Mouse (Mus musculus): ENCODE measurements around the gene Bicc1.

The Bicc1 gene

DNA sequence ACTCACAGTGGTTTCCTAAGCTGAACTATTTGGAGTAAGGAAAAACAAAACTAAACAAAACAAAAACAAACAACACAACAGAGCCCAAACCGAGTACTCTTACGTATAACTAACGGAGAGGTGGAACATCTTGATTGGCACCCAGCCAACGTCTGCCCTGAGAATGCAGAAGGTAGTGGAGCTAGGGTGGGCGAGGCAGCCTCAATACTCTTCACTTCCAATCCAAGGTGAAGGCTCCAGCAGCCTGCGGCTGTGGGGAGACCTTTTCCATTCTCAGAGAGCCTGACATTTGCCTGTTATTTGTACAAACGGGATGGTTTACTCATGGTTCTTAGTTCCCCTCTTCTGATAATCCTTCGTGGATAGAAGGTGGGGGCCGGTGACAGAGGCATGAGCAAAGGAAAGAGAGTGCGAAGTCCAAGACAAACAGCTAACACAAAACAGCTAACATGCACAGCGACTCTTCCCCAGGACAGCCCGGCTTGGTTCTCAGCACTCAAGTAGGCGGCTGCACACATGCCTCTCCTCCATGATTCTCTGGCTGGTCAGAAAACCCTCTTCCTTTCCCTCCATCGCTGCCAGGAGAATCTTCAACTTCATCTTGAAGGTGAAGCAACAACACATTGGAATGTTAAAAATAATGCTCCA lies 39.3 kb downstream of the Bicc1 start:
- DNase-seq: no peak

DNA sequence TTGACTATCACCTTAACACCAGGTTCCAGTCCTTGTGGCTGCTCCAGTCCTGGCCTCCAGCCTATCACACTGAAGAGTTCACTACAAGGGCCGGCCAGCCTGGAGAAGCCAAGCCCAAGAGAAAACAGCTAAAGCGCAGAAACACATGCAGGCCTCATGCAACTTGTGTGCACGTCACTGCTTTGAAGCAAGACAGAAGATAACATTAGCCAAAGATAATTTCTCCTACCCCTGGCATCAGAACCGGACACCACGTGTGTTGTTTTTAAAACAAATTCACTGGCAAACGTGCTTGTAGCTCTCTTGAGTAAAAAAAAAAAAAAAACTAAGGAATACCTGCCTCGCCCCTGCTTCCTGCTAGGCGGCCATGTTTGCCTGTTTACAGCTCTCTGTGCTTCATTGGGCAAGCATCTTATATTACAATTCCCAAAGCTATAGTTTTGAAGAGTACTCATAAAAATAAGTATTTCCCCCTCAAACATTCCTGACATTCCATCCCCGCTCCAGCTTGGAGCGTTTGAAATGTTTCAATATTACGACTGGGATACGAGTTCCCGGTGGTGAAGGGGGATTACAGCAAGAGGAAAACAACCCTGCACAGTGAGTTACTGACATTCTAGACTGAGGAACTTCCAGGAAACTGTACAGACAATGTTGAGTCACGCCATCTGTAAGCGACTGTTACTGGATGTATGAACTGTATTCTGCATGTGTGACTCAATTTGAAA lies 40.2 kb downstream of the Bicc1 start:
- DNase-seq: no peak

GRCm38 (mm10) chr10:71117766-71118165 lies 41.7 kb downstream of the Bicc1 start:
- DNase-seq: no peak

GRCm38 (mm10) chr10:71114260-71114920 lies 45.1 kb downstream of the Bicc1 start:
- DNase-seq: no peak

DNA sequence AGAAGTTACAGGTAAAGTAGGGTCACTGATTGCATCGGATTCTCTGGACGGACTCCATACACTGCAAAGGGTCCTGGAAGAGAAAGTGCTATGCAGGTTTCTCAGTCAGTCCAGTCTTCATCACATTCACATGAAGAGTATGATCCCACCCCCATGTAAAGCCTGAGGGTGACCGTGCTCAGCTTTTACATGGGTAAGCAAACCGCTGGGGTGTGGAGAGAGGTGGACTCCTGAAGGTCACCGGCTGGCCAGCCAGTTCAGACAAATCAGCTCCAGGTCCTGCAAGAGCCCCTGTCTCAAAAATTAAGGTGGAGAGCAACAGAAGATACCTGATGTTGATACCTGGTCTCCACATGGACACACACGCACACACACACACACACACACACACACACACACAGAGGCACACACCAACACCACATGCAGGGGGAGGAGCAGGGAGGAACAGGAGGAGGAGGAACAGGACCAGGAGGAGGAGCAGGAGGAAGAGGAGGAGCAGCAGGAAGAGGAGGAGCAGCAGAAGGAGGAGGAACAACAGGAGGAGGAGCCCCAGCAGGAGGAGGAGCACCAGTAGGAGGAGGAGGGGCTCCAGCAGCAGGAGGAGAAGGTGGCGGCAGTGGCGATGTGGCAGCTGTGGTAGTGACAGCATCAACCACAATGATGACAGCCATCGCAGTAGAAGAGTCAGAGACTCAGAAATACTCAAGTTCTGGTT lies 52.9 kb downstream of the Bicc1 start:
- DNase-seq: no peak

DNA sequence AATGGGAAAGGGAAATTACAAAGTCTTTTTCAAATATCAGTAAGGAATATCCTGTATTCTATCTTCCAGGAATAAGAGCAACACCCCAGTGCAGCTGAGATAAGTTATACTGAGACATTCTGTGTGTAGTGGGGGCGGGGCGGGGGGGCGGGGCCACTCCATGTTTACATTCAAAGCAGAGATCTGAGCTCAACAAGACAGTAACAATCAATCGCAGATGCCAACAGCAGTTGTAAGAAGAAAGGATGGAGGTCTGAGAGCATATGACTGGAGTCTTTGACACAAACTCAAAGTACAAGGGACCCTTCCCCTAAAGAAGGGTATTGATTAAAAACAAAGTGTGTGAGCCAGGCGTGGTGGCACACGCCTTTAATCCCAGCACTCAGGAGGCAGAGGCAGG lies 54.7 kb downstream of the Bicc1 start:
- no peak for DNase-seq

DNA sequence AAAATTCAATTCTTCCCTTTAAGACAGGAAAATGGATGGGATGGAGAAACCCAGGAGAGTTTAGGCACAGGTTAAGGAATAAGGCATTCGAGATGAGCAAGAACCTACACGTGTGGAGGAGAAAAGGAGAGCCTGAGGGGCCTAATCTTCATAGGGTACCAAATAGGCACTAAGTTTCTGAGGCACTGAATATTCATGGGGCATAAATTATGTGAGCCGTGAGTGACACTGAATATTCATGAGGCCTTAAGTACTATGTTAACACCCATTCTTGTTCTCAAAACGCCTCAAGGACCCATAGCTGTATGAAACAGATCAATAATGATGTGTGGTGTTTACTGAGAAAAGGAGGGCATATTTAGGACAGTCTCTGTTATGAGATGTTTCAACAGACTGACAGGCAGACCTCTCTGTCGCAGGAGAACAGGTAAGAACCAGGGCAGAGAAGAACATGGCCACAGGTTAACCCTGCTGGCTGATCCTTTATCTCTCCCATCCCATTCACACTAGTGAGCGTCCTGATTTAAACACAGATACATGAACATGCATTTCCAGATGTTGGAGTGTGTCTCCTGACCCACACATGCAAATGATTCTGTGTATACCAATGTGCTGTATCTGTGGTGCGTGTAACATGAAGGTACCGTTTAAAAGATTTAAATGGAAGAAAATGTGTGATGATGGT lies 58.5 kb downstream of the Bicc1 start:
- DNase-seq: no peak

GRCm38 (mm10) chr10:71094707-71095254 lies 64.7 kb downstream of the Bicc1 start:
- DNase-seq: no peak

DNA sequence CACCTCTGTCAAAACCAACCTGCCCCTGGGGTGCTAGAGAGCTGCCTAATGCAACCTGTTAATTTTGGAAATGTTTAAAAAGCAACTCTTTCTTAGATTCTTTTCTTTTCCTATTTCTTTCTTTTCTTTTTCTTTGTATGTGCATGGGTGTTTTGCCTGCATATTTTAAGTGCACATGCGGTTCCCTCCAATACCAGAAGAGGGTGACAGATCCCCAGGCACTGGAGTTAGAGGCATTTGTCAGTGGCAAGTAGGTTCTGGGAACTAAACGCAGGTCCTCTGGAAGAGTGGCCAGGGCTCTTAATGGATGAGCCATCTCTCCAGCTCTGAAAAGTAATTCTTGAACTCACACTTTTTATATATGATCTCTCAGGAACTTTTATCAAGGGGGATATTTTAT lies 66.2 kb downstream of the Bicc1 start:
- no peak for DNase-seq

- DNase-seq: no peak
These were observed 72.2 kb downstream of the Bicc1 start for GRCm38 (mm10) chr10:71087359-71087716.

DNA sequence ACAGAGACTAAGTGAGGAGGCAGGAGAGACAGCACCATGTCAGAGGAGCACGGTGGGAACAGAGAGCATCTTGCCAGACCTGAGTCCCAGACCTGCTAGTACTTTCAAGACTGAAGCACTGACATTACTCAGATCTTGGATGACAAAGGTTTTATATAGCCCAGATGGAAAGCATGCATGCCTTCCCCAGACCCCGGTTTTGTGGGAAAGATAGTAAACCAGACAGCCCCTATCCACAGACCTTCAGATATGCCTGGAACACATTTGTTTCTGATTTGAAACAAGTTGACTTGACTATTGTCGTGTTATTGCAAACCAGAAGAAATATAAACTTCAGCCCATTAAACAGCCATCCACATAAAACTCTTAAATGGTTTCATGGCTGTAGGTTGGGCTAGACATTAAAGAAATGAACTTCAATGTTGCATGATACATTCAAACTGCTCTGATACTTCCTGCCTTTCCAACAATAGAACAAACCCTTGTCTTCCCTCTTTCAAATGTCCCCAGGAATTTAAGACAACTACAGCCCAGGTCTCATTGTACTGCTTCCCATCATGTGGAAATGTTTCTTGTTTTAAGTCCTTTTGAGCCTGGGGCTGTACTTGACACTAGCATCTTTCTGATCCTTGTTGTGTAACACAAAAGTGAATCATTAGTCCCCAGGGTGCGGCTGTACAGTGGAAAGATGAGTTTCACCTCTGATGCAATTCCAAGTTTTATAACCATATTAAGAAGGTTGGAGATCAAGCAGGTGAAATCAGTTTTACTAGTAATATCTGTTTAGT lies 72.7 kb downstream of the Bicc1 start:
- DNase-seq: no peak

DNA sequence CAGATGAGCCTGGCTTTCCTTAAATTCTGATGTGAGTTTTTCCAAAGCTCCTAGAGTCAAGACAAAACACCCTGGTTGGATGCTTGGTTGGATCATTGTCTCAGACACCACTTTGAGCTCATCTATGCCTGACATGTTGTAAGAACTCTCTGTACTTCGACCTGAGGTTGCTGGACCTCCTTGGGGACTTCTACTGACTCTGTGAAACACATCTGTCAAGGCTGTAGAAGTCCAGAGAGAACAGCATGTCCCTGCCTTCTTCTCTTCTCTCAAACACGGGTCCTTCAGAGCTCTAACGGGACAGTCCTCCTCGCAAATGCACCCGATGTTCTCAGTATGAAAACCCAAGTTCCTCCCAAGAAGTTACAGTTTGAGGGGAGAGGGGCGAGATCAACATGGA lies 76.5 kb downstream of the Bicc1 start:
- DNase-seq: no peak

DNA sequence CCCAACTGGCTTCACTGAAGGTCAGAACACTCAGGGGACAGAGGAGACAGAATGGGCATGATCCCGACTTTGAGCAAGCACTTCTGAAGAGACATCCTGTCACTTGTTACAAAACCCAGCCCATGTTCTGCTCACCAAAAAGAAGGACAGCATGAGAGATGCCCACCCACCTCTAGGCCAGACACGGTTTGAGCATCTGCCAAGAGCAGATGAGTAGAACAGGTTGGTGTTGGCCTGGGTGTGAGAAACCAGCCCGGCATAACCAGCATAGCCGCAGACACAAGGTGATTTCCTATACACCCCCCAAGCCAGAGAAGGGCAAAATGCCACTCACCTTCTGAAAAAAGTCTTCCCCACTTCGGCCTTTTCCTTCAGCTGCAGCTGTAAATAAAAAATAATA lies 80.6 kb downstream of the Bicc1 start:
- no peak for DNase-seq

- DNase-seq: no peak
These were observed 94.5 kb downstream of the Bicc1 start for GRCm38 (mm10) chr10:71065009-71065408.

- DNase-seq: no peak
These were observed 94.9 kb downstream of the Bicc1 start for GRCm38 (mm10) chr10:71064576-71064975.

DNA sequence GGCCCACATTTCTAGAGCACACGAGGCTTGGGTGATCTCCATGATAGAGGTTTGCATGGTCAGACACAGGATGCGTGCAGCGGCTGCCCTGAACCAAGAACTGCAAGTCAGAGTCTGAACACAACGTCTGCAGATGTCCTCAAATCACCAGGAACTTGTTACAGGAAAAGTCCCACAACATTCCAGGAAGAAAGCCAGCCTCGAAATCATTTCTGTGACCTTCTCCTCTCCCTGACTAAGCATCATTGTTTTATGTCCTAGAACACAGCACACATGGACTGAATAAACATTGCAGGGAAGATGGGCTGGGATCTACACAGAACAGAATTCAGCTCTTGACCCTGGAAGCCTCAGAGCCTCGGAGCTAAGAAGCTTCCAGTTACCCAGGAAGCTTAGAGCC lies 97.3 kb downstream of the Bicc1 start:
- no peak for DNase-seq

- no peak for DNase-seq
These were observed 99.2 kb downstream of the Bicc1 start for GRCm38 (mm10) chr10:71060269-71060668.

- DNase-seq: no peak
These were observed 100.8 kb downstream of the Bicc1 start for GRCm38 (mm10) chr10:71058616-71059247.

GRCm38 (mm10) chr10:71058070-71058469 lies 101.4 kb downstream of the Bicc1 start:
- DNase-seq: no peak

GRCm38 (mm10) chr10:71052748-71053147 lies 106.8 kb downstream of the Bicc1 start:
- no peak for DNase-seq

DNA sequence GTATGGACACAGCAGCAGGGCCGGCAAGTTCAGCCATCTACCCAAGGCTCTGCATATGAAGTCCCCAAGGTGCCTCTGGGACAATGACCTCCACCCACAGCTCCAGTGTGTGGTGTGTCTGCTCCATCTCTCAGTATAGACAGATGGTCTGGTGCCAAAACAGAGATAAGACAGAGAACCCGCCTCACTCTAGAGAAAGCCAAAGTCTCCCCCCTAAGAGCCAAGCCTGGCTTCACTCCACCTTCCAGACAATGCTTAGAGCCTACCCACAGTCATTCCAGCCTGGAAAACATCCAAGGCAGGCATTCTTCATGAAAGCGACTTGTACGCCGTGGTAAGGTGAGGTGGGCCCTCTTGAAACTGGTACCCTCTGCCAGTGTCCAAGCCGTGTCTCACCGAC lies 107.3 kb downstream of the Bicc1 start:
- no peak for DNase-seq
